ENCODE assay signal across 11 mouse cellular contexts in the genomic region with DNA sequence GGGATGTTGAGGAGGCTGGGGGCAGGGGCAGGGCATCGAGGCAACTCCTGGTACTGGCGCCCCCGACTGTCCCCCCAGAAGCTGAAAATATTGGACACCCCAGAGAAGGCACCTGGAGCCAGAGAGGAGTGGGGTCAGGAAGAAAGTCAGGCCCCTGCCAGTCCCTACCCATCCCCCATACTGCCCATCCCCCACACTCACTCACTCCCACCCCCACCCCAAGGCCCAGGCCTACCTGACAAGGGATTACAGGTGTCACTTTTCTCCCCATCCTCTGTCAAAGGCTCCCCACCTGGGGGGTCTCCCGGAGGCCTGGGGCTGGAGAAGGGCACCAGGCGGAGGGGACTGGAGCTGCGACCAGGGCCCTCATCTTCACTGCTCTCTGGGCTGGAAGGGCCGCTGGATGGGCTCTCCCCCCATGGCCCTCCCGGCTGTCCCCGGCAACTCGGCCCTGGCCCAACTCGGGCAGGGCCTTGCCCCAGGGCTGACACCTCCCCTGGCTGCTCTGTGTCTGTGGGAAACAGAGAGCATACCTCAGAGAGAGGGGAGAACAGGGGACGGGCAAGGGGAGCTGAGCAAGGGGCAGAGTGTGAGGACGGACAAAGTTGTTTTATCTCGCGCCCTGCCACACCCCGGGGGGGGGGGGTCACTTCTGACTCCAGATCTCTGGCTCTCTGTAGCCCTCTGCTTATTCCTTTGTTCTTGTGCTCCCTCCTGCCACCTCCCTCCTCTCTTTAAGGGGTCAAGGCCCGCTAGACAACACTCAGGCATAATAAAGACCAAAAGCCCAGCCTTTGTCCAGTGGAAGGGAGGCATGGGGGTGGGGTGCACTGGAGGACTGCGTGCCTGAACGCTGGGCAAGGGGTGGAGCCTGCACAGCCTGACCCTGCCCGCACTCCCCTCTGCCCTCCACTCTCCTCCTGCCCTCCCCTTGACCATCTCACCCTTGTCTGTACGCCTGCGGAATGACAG. TPM values are rescaled to one million over a fixed set of nuclear protein-coding genes. Genes with fewer than 3 reads are reported as not detected.
DNase-seq lines count a peak whose midpoint lies in the region; ATAC-seq and TF ChIP-seq lines count a peak whose summit lies in the region.
"Had no signal": no experiment of that assay in that cellular context is flagged by ENCODE, and none has a peak within 500 bp of the region (broad histone marks: within the 10 kb centered on the region; RNA-seq: fewer than 3 reads in every experiment).

No protein-coding gene starts in this region.

- H3K27me3 ChIP-seq in heart, embryonic 12.5 days (replicated peaks) = peaks cover 12% of the 10 kb centered on the region; the same call in 1 of the 2 replicates
- no peaks in the 10 kb centered on the region for H3K27me3 ChIP-seq in forebrain, postnatal 0 days (ENCODE audit: insufficient read depth, low read length)
- peaks cover 2% of the 10 kb centered on the region; the same call in 1 of the 2 replicates for H3K27me3 ChIP-seq in midbrain, embryonic 11.5 days (ENCODE audit: control insufficient read depth, insufficient read depth, low read length)

- peak overlapping the region; percentile 2; the same call in 1 of the 2 replicates for H3K4me2 ChIP-seq in heart, embryonic 12.5 days
- H3K4me2 ChIP-seq in forebrain, postnatal 0 days (ENCODE audit: low read depth) = no peak overlapping the region
- peak overlapping the region; percentile 61 for H3K4me2 ChIP-seq in midbrain, embryonic 11.5 days

- in situ Hi-C loops in ES-E14 (cut with MboI; ENCODE audit: low sequenced_read_pairs in 2 of 2, unreplicated experiment in 2 of 2) = no loop called here

- H3K36me3 ChIP-seq in heart, embryonic 12.5 days = peaks cover 79% of the 10 kb centered on the region
- no peaks in the 10 kb centered on the region for H3K36me3 ChIP-seq in ES-E14 (ENCODE audit: control insufficient read depth, insufficient read depth, low read length, poor library complexity, severe bottlenecking)
- H3K36me3 ChIP-seq in forebrain, postnatal 0 days (ENCODE audit: insufficient read depth) = peaks cover 31% of the 10 kb centered on the region
- H3K36me3 ChIP-seq in midbrain, embryonic 11.5 days (ENCODE audit: control insufficient read depth, insufficient read depth, low read length) = peaks cover 8% of the 10 kb centered on the region; the same call in 1 of the 2 replicates

- peak overlapping the region; percentile 38; the same call in 1 of the 2 replicates for H3K9ac ChIP-seq in heart, embryonic 12.5 days
- no peak overlapping the region for H3K9ac ChIP-seq in ES-E14 (ENCODE audit: insufficient read depth, low read depth, low read length, poor library complexity, severe bottlenecking)
- H3K9ac ChIP-seq in forebrain, postnatal 0 days = no peak overlapping the region
- H3K9ac ChIP-seq in midbrain, embryonic 11.5 days (ENCODE audit: low read length) = peak overlapping the region; percentile 88

- H3K4me1 ChIP-seq in heart, embryonic 12.5 days (replicated peaks) = peaks cover 60% of the 10 kb centered on the region
- peaks cover 4 to 30% of the 10 kb centered on the region in 2 experiments; a peak in 2 of 4 replicates for H3K4me1 ChIP-seq in ES-E14 (ENCODE audit: control insufficient read depth in 2 of 2, insufficient read depth in 2 of 2, low read length in 2 of 2, poor library complexity in 1 of 2)
- no peaks in the 10 kb centered on the region for H3K4me1 ChIP-seq in forebrain, postnatal 0 days (ENCODE audit: insufficient read depth)
- peaks cover 32% of the 10 kb centered on the region for H3K4me1 ChIP-seq in midbrain, embryonic 11.5 days (ENCODE audit: control insufficient read depth, insufficient read depth, low read length)

- peak; percentile 1; the same call in 1 of the 2 replicates for ATAC-seq in heart, embryonic 12.5 days (ENCODE audit: insufficient number of reproducible peaks, low FRiP score)
- peak; percentile 26; the same call in 1 of the 2 replicates for ATAC-seq in forebrain, postnatal 0 days
- peak; percentile 90 for ATAC-seq in midbrain, embryonic 11.5 days (ENCODE audit: low FRiP score)

- no peak for DNase-seq in heart, adult 9 months (ENCODE audit: low spot score in 2 of 2)
- no peak for DNase-seq in ES-E14 (ENCODE audit: low read depth, low spot score)
- DNase-seq in forebrain, postnatal 0 days = no peak
- DNase-seq in midbrain, embryonic 11.5 days (ENCODE audit: low spot score, missing footprints) = peak; percentile 95
- no peak for DNase-seq in spleen, postnatal 36 days (ENCODE audit: low spot score in 2 of 2)
- no peak for DNase-seq in right cerebral cortex, postnatal 14 days
- no peak for DNase-seq in thymus, postnatal 0 days (ENCODE audit: low spot score)
- DNase-seq: adrenal gland, postnatal 10 days; lung, postnatal 10 days; right cerebral cortex, postnatal 25 days had no signal

- no peak overlapping the region for H3K4me3 ChIP-seq in heart, embryonic 12.5 days
- H3K4me3 ChIP-seq in ES-E14 (ENCODE audit: insufficient read depth in 1 of 2, low read depth in 1 of 2, low read length in 2 of 2, poor library complexity in 1 of 2, severe bottlenecking in 1 of 2) = peak overlapping the region; percentile 43 to 45; a peak in 3 of 4 replicates
- no peak overlapping the region for H3K4me3 ChIP-seq in forebrain, postnatal 0 days (ENCODE audit: low read depth, low read length)
- H3K4me3 ChIP-seq in midbrain, embryonic 11.5 days (ENCODE audit: low read depth, low read length) = peak overlapping the region; percentile 33

- WGBS in heart, embryonic 12.5 days = 16% methylated on average over 22 of the region's 22 CpGs
- whole genome bisulfite sequencing in forebrain, postnatal 0 days = 16% methylated on average over 22 of the region's 22 CpGs
- 4% methylated on average over 22 of the region's 22 CpGs for WGBS in midbrain, embryonic 11.5 days

- no peak for TF ChIP-seq CTCF in forebrain, postnatal 0 days (IDR thresholded peaks at IDR 0.05; ENCODE audit: low read depth)

- H3K9me3 ChIP-seq in heart, embryonic 12.5 days (replicated peaks) = no peaks in the 10 kb centered on the region
- no peaks in the 10 kb centered on the region for H3K9me3 ChIP-seq in ES-E14 (ENCODE audit: control insufficient read depth, insufficient read depth, low read depth, low read length)
- no peaks in the 10 kb centered on the region for H3K9me3 ChIP-seq in forebrain, postnatal 0 days (ENCODE audit: low read length)
- no peaks in the 10 kb centered on the region for H3K9me3 ChIP-seq in midbrain, embryonic 11.5 days (ENCODE audit: control insufficient read depth, low read length)

- peak overlapping the region; percentile 66 for H3K27ac ChIP-seq in heart, embryonic 12.5 days (ENCODE audit: poor library complexity, severe bottlenecking)
- H3K27ac ChIP-seq in ES-E14 (ENCODE audit: insufficient read depth, low read depth, low read length, poor library complexity, severe bottlenecking) = no peak overlapping the region
- no peak overlapping the region for H3K27ac ChIP-seq in forebrain, postnatal 0 days (ENCODE audit: low read depth, low read length)
- peak overlapping the region; percentile 88 for H3K27ac ChIP-seq in midbrain, embryonic 11.5 days (ENCODE audit: low read depth, low read length)

TF ChIP-seq in ES-E14, 5 proteins besides CTCF, POLR2A, EP300 and RAD21:
- TF ChIP-seq MAFK (IDR thresholded peaks at IDR 0.05; ENCODE audit: insufficient read depth, low read depth, low read length) (no peak), HCFC1 (IDR thresholded peaks at IDR 0.05; ENCODE audit: borderline replicate concordance, insufficient read depth, low read length) (no peak), ZNF384 (IDR thresholded peaks at IDR 0.05; ENCODE audit: low read depth, low read length) (no peak), CHD2 (IDR thresholded peaks at IDR 0.05; ENCODE audit: low read depth, low read length) (no peak), ZC3H11A (IDR thresholded peaks at IDR 0.05; ENCODE audit: borderline replicate concordance, low read depth, low read length) (no peak)

RNA-seq across cellular contexts. Expression of a gene that starts 29.4 kb away (rescaled TPM):
- polyA plus RNA-seq in heart, embryonic 12.5 days (2016; fragmentation: Nextera tagmentation; extraction: Ambion mirVana) = 38.2 and 40.5 TPM in 2 replicates
- total RNA-seq in ES-E14 (2012; rRNA removed) = 6.5 and 7.7 TPM in 2 replicates
- 13.5 and 21.2 TPM in 2 replicates for total RNA-seq in forebrain, postnatal 0 days (2014; rRNA removed)
- 4.7 and 6.8 TPM in 2 replicates for polyA plus RNA-seq in forebrain, postnatal 0 days (2015; fragmentation: Nextera tagmentation; extraction: Ambion mirVana)
- 12.5 and 16.2 TPM in 2 replicates for polyA plus RNA-seq in midbrain, embryonic 11.5 days (2014; fragmentation: Nextera tagmentation; extraction: Ambion mirVana)
- polyA plus RNA-seq in thymus, postnatal 0 days (2015; fragmentation: Nextera tagmentation; extraction: Ambion mirVana) = 5.3 and 7.2 TPM in 2 replicates

RNA-seq across cellular contexts. Expression of a gene that starts 42.6 kb away (rescaled TPM):
- 45.9 and 46.9 TPM in 2 replicates for polyA plus RNA-seq in heart, embryonic 12.5 days (2016; fragmentation: Nextera tagmentation; extraction: Ambion mirVana)
- 2.2 and 5.8 TPM in 2 replicates for total RNA-seq in ES-E14 (2012; rRNA removed)
- 6.1 and 8.3 TPM in 2 replicates for total RNA-seq in forebrain, postnatal 0 days (2014; rRNA removed)
- 6.3 and 6.8 TPM in 2 replicates for polyA plus RNA-seq in forebrain, postnatal 0 days (2015; fragmentation: Nextera tagmentation; extraction: Ambion mirVana)
- 4.9 and 5.5 TPM in 2 replicates for polyA plus RNA-seq in midbrain, embryonic 11.5 days (2014; fragmentation: Nextera tagmentation; extraction: Ambion mirVana)
- polyA plus RNA-seq in thymus, postnatal 0 days (2015; fragmentation: Nextera tagmentation; extraction: Ambion mirVana) = 1.5 and 1.7 TPM in 2 replicates

Comparison
In these comparisons a context has a peak if more than half of its experiments do, and no peak if none do; other contexts are left out.
1. ATAC-seq: peak in every context shown above with its lines; median percentile 90 in midbrain, embryonic 11.5 days; 26 in forebrain, postnatal 0 days; 1 in heart, embryonic 12.5 days.
2. H3K27ac ChIP-seq: peak in heart, embryonic 12.5 days (single experiment) and midbrain, embryonic 11.5 days (single experiment); none in ES-E14 (single experiment) and forebrain, postnatal 0 days (single experiment).
3. H3K4me3 ChIP-seq: peak in ES-E14 (2 of 2) and midbrain, embryonic 11.5 days (single experiment); none in heart, embryonic 12.5 days (single experiment) and forebrain, postnatal 0 days (single experiment).
4. H3K9ac ChIP-seq: peak in heart, embryonic 12.5 days (single experiment) and midbrain, embryonic 11.5 days (single experiment); none in ES-E14 (single experiment) and forebrain, postnatal 0 days (single experiment).